Mouse (Mus musculus) right cerebral cortex, postnatal 14 days (tissue): ENCODE data around the gene Gli1.

Experiments
- DNase-seq: peaks from one replicate; pipeline ENCODE4 v3.0.0; 2022

Gli1 gene

GRCm38 (mm10) chr10:127290307-127290929 is 51.4 kb downstream of the Gli1 start:
- DNase-seq = peak; percentile 100

- DNase-seq = no peak
These were observed 52.1 kb downstream of the Gli1 start for GRCm38 (mm10) chr10:127289573-127290191.

GRCm38 (mm10) chr10:127288800-127289572 is 52.8 kb downstream of the Gli1 start, which contains the start of gene Mbd6:
TSS of gene Mbd6 (minus strand) at chr10:127289018.
- peak; percentile 88 for DNase-seq

- peak; percentile 45 for DNase-seq
These were observed 53.4 kb downstream of the Gli1 start for GRCm38 (mm10) chr10:127288328-127288799.

- no peak for DNase-seq
These were observed 53.9 kb downstream of the Gli1 start for GRCm38 (mm10) chr10:127287936-127288293.

GRCm38 (mm10) chr10:127287271-127287935 is 54.4 kb downstream of the Gli1 start:
- DNase-seq = no peak

GRCm38 (mm10) chr10:127286730-127287129 is 55.0 kb downstream of the Gli1 start:
- DNase-seq = no peak

- no peak for DNase-seq
These were observed 55.6 kb downstream of the Gli1 start for GRCm38 (mm10) chr10:127286194-127286593.

- no peak for DNase-seq
These were observed 56.1 kb downstream of the Gli1 start for GRCm38 (mm10) chr10:127285644-127286043.

- DNase-seq = no peak
These were observed 56.9 kb downstream of the Gli1 start for GRCm38 (mm10) chr10:127284724-127285500.

- DNase-seq = no peak
These were observed 57.6 kb downstream of the Gli1 start for GRCm38 (mm10) chr10:127284105-127284622.

GRCm38 (mm10) chr10:127282620-127283215 is 59.1 kb downstream of the Gli1 start:
- no peak for DNase-seq

- no peak for DNase-seq
These were observed 60.5 kb downstream of the Gli1 start for GRCm38 (mm10) chr10:127281316-127281715.
